Mouse (Mus musculus) kidney, embryonic 14.5 days (tissue): ENCODE measurements around the gene Washc1. TPM values are rescaled to one million over a fixed set of nuclear protein-coding genes. Genes with fewer than 3 reads are reported as not detected.
"Not testable (repeated sequence)": the region's sequence is repeated elsewhere in the genome, so short reads cannot be mapped to it uniquely, and the experiment has no call there.

ENCODE experiments used
- ATAC-seq: fragments of 200-750 bp; cut with Nextera tagmentation; 2 replicates; pipeline ENCODE4 v1.8.0; 2017; ENCODE audit warnings: moderate number of reproducible peaks, mild to moderate bottlenecking, moderate TSS enrichment, moderate library complexity; ENCODE audit not compliant: low FRiP score, low TSS enrichment
- H3K27ac ChIP-seq: fragments of 300-500 bp; sonication (generic); 2 replicates; pipeline ENCODE4 v1.5.1; 2014; ENCODE audit warnings: low read depth, mild to moderate bottlenecking, low read length, moderate library complexity, mixed read lengths
- H3K27me3 ChIP-seq: fragments of 300-500 bp; sonication (generic); 2 replicates; pipeline ENCODE4 v1.6.1; 2014; ENCODE audit warnings: mild to moderate bottlenecking, low read length; ENCODE audit not compliant: control insufficient read depth, insufficient read depth
- H3K36me3 ChIP-seq: fragments of 300-500 bp; sonication (generic); 2 replicates; pipeline ENCODE4 v1.6.1; 2014; ENCODE audit warnings: low read length, mixed read lengths; ENCODE audit not compliant: control insufficient read depth, insufficient read depth
- H3K4me1 ChIP-seq: fragments of 300-500 bp; sonication (generic); 2 replicates; pipeline ENCODE4 v1.6.1; 2014; ENCODE audit warnings: low read length, mixed read lengths; ENCODE audit not compliant: control insufficient read depth, insufficient read depth
- H3K4me2 ChIP-seq: fragments of 300-500 bp; sonication (generic); replicated peaks from 2 replicates; pipeline ENCODE4 v1.6.1; 2014; ENCODE audit warnings: low read depth, mild to moderate bottlenecking, low read length
- H3K4me3 ChIP-seq: fragments of 300-500 bp; sonication (generic); 2 replicates; pipeline ENCODE4 v1.5.1; 2014; ENCODE audit warnings: mild to moderate bottlenecking, low read length
- H3K9ac ChIP-seq: fragments of 300-500 bp; sonication (generic); 2 replicates; pipeline ENCODE4 v1.6.1; 2014; ENCODE audit warnings: low read depth, mild to moderate bottlenecking, low read length, moderate library complexity
- H3K9me3 ChIP-seq: fragments of 300-500 bp; sonication (generic); 2 replicates; pipeline ENCODE4 v1.6.1; 2016; ENCODE audit warnings: low read length; ENCODE audit not compliant: control insufficient read depth
- WGBS: fragments of 180-500 bp; shearing (Covaris S2); extraction: QIAGEN DNeasy Blood & Tissue Kit; methylation state at CpG from one replicate; pipeline ENCODE4 v1.1.7; 2014; 5-methylcytosine and 5-hydroxymethylcytosine counted together
- polyA plus RNA-seq: library from polyadenylated mRNA; unstranded; fragments of >200 nt; fragmentation: Nextera tagmentation; extraction: Ambion mirVana; gene quantifications from 2 replicates; pipeline ENCODE4 v1.2.1, GENCODE M21; 2014

Gene Washc1
- polyA plus RNA-seq = 33.1 and 38.4 TPM in 2 replicates

DNA sequence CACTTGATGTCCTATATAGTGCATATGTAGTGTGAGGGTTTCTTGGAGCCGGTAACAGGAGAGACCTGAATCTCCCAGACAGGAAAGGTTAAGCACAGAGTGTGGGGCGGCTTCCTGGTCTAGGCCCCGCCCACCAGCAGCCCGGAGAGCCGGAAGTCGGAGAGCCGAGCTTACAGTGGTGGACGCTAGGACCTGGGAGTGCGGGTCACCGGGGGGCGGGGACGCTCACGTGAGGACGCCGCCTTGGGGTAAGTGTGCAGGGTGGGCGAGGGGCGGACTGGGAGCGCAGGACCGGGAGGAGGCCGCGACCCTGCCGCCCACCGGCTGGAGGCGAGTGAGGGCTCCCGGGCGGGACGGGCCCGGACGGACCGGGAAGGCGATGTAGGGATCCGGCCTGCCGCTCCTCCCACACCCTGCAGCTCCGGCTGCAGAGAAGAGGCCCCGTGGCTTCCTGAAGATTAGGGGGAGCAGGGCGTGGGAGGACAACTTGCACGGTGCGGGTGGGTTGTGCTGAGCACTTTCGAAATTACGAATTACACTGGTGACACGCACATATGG lies at the start of gene Washc1:
Gene Washc1 (plus strand): TSS at position 144 of the 558 bp plus-strand sequence.
- H3K4me2 ChIP-seq = peak within 1 kb of the TSS; percentile 60
- H3K9ac ChIP-seq = peak within 1 kb of the TSS; percentile 83
- H3K36me3 ChIP-seq = peaks cover 26% of the 10 kb centered on the region
- no peaks in the 10 kb centered on the region for H3K9me3 ChIP-seq
- H3K4me3 ChIP-seq = peak within 1 kb of the TSS; percentile 85
- peak within 1 kb of the TSS; percentile 70 for H3K27ac ChIP-seq
- H3K4me1 ChIP-seq = peaks cover 14% of the 10 kb centered on the region
- under 1% methylated on average over 38 of the region's 41 CpGs for WGBS
- H3K27me3 ChIP-seq = no peaks in the 10 kb centered on the region
- peak; percentile 98 for ATAC-seq

DNA sequence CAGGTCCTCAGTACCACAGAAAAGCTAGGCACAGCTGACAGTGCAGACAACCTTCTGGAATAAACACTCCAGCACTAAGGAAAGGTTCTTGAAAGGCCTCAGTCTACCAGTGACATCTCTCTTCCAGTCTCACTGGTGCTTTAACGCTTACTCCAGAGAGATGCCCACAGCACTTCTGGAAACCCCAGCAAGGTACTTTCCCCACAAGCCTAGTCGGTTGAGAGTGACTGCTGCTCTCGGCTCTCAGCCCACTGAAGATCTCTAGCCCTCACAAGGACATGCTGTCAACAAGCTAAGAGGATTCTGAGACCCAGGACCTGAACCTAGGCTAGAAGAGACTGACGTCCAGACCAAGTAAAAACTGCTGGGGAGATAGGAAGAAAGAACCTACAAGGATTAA lies 46.2 kb upstream of the Washc1 start:
- H3K9me3 ChIP-seq = no peaks in the 10 kb centered on the region
- no peak overlapping the region for H3K9ac ChIP-seq
- H3K27ac ChIP-seq = no peak overlapping the region
- 91% methylated on average over 4 of the region's 4 CpGs for WGBS
- no peaks in the 10 kb centered on the region for H3K36me3 ChIP-seq
- no peaks in the 10 kb centered on the region for H3K27me3 ChIP-seq
- no peaks in the 10 kb centered on the region for H3K4me1 ChIP-seq
- no peak for ATAC-seq
- H3K4me2 ChIP-seq = no peak overlapping the region
- H3K4me3 ChIP-seq = no peak overlapping the region

DNA sequence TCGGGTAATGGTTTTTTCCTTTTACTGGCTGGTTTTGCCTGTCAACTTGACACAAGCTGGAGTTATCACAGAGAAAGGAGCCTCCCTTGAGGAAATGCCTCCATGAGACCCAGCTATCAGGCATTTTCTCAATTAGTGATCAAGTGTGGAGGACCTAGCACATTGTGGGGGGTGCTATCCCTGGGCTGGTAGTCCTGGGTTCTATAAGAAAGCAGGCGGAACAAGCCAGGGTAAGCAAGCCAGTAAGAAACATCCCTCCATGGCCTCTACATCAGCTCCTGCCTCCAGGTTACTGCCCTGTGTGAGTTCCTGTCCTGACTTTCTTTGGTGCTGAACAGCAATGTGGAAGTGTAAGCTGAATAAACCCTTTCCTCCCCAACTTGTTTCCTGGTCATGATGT lies 42.3 kb upstream of the Washc1 start:
- ATAC-seq = not testable (repeated sequence)

DNA sequence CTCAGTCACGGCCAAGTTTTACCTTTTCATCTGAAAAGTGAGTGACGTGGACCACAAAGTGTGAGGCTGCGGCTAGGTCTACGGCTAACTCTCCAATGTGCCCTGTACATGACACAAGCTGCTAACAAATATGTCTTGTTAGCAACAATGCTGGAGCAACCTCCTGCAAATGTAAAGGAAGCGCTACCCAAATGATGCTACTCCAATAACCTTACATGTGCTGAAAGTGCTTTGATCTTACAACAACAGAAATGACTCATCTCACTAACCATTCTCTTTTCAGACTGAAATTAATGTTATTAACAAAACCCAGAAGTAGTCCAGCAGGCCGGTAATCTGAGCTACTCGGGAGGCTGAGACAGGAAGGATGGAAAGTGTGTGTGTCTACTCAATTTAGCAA lies 37.4 kb upstream of the Washc1 start:
- Histone ChIP-seq H3K27me3 (no peaks in the 10 kb centered on the region), H3K27ac (no peak overlapping the region), H3K9me3 (no peaks in the 10 kb centered on the region), H3K9ac (no peak overlapping the region), H3K36me3 (0 out of 2 replicates have a peak, but pooled peaks cover 3% of the 10 kb centered on the region), H3K4me2 (no peak overlapping the region), H3K4me3 (no peak overlapping the region), H3K4me1 (peaks cover 6% of the 10 kb centered on the region; the same call in 1 of the 2 replicates)
- no peak for ATAC-seq
- WGBS = 90% methylated on average over 7 of the region's 7 CpGs

More for the DNA sequence above, 42.3 kb upstream of the Washc1 start:
- not testable (repeated sequence) for H3K9me3 ChIP-seq, H3K9ac ChIP-seq, H3K27ac ChIP-seq, H3K27me3 ChIP-seq, H3K4me1 ChIP-seq, H3K4me2 ChIP-seq, H3K36me3 ChIP-seq, H3K4me3 ChIP-seq
- 88% methylated on average over 2 of the region's 2 CpGs for WGBS

DNA sequence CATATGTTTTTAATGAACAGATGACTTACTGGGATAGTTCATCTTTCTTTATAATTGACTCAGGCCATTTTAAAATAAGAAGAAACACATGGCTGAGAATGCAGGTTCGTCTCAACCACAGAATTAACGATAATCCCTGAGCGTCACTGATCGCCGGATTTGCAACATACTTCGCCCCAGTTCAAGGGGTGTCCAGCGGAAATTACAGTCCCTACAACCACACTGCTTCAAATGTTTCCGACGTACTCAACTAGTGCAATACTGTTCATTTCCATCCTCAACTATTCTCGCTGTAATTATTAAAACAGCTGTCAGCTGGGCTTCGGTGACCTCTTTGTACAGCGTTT lies 35.5 kb upstream of the Washc1 start:
- peak overlapping the region; percentile 85 for H3K9ac ChIP-seq
- peak overlapping the region; percentile 92 for H3K4me3 ChIP-seq
- H3K4me1 ChIP-seq = peaks cover 6% of the 10 kb centered on the region; the same call in 1 of the 2 replicates
- H3K27me3 ChIP-seq = no peaks in the 10 kb centered on the region
- H3K9me3 ChIP-seq = no peaks in the 10 kb centered on the region
- H3K4me2 ChIP-seq = peak overlapping the region; percentile 84
- 7% methylated on average over 12 of the region's 12 CpGs for WGBS
- no peak overlapping the region for H3K27ac ChIP-seq
- H3K36me3 ChIP-seq = peaks cover 18% of the 10 kb centered on the region
- no peak for ATAC-seq

DNA sequence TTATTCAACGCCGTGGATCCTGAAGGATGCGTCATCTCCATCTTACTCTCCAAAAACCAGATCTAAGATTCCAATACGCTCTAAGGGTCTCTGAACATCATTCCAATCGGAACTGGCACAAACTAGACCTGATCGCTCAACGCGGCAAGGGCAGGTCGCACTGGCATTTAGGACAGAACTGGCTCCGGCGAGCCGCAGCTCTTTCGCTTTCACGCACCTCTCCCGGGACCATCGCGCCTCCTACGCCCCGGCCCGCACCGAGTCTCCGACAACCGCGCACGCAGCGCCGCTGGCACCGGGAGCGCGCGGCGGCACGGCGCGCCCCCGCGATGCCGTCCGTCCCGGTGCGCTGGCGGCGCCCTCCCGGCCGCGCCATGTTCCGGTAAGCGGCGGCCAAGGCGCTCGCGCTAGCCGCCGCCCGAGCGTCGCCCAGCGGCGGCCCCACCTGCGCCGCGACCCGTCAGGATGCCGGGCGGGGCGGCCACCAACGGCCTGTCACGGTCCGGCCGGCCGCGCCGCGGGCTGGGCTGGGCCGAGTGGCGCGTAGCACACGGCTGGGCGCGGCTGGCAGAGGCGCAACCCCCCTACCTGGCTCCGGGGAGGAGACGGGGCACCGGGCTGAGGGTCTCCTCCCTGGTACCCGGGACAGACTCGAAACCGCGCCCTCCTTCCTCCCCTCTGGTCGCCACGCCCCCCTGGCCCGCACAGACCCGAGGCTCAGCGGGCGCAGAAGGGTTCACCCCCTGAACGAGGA lies 35.0 kb upstream of the Washc1 start:
- WGBS = under 1% methylated on average over 85 of the region's 95 CpGs
- ATAC-seq = peak; percentile 89

DNA sequence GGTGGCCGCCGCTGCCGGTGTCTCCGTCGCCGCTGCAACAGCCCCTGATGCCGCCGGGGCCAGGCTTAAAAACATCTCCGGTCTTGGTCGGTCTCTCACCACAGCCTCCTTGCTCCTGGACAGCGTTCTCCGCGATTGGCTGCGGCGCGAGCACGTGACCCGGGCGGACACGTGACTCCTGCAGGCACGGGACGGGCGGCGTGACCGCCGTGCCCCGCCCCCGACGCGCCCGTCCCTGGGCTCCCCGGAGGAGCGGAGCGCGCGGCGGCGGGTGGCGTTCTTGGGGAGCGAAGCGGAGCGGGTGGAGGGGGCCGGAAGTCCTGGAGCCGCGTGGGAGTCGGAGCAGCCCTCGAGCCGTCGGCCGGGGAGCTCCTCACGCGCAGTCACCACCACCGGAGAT lies 34.4 kb upstream of the Washc1 start, which contains the start of gene Ankrd12:
Gene Ankrd12 (minus strand): TSS at position 156 of the 400 bp plus-strand sequence.
- H3K4me2 ChIP-seq = peak within 1 kb of the TSS; percentile 84
- peaks cover 27% of the 10 kb centered on the region for H3K36me3 ChIP-seq
- H3K9ac ChIP-seq = peak within 1 kb of the TSS; percentile 85
- peak within 1 kb of the TSS; percentile 92 for H3K4me3 ChIP-seq
- H3K27me3 ChIP-seq = no peaks in the 10 kb centered on the region
- H3K9me3 ChIP-seq = no peaks in the 10 kb centered on the region
- WGBS = under 1% methylated on average over 45 of the region's 53 CpGs
- peaks cover 6% of the 10 kb centered on the region; the same call in 1 of the 2 replicates for H3K4me1 ChIP-seq
- ATAC-seq = peak; percentile 98
- peak within 1 kb of the TSS; percentile 86 for H3K27ac ChIP-seq

More for the DNA sequence above, 35.0 kb upstream of the Washc1 start:
- H3K9ac ChIP-seq = peak overlapping the region; percentile 85
- H3K27ac ChIP-seq = peak overlapping the region; percentile 86
- H3K9me3 ChIP-seq = no peaks in the 10 kb centered on the region
- peaks cover 6% of the 10 kb centered on the region; the same call in 1 of the 2 replicates for H3K4me1 ChIP-seq
- peak overlapping the region; percentile 92 for H3K4me3 ChIP-seq
- H3K36me3 ChIP-seq = peaks cover 24% of the 10 kb centered on the region
- no peaks in the 10 kb centered on the region for H3K27me3 ChIP-seq
- peak overlapping the region; percentile 84 for H3K4me2 ChIP-seq

DNA sequence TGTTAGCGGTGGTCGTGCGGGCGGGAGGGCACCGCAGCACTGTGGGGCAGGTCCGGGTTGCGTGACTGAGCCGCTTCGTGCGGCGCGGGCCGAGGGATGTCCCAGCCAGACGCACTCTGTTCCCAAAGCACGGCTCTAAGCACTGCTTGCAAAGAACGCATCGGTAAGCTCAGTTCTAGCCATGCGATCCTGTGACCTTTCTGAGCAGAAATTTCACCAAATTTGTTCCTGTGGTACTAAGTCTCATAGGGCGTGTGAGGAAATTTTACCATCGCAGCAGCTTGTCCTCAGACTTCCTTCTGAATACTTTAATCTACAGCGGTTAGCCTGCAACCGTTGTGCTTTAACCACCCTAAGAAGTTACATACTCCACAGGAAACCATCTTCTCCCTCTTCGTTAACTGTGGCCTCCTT lies 33.9 kb upstream of the Washc1 start:
- peak overlapping the region; percentile 86 for H3K27ac ChIP-seq
- H3K27me3 ChIP-seq = no peaks in the 10 kb centered on the region
- peak; percentile 63 for ATAC-seq
- peaks cover 6% of the 10 kb centered on the region; the same call in 1 of the 2 replicates for H3K4me1 ChIP-seq
- no peaks in the 10 kb centered on the region for H3K9me3 ChIP-seq
- H3K4me2 ChIP-seq = peak overlapping the region; percentile 84
- H3K36me3 ChIP-seq = peaks cover 27% of the 10 kb centered on the region
- peak overlapping the region; percentile 92 for H3K4me3 ChIP-seq
- WGBS = 2% methylated on average over 23 of the region's 23 CpGs
- peak overlapping the region; percentile 85 for H3K9ac ChIP-seq

DNA sequence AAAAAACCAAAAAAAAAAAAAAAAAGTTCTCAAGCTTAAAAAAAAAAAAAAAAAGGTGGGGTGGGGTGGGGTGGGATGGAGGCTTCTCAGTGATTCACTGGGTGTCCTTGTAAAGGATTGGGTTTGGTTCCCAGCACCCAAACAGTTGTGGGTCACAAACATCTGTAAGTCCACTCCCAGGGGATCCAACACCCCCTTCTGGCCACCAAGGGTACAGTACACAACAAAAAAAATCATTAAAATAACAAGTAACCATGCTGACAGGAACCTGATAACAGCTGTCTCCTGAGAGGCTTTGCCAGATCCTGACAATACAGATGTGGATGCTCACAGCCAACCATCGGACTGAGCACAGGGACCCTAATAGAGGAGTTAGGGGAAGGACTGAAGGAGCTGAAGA lies 26.9 kb upstream of the Washc1 start:
- Histone ChIP-seq H3K9ac (no peak overlapping the region), H3K27ac (no peak overlapping the region), H3K9me3 (no peaks in the 10 kb centered on the region), H3K4me1 (no peaks in the 10 kb centered on the region), H3K4me2 (no peak overlapping the region), H3K4me3 (no peak overlapping the region), H3K36me3 (peaks cover 61% of the 10 kb centered on the region), H3K27me3 (no peaks in the 10 kb centered on the region)
- no peak for ATAC-seq
- WGBS = 83% methylated on average over 1 of the region's 1 CpGs
